Mouse (Mus musculus): ENCODE results near the gene P3h4. TPM values are rescaled to one million over a fixed set of nuclear protein-coding genes. Genes with fewer than 3 reads are reported as not detected.

The P3h4 gene
- polyA plus RNA-seq, 1 experiment from 2014 or later: 20.7 TPM

- no peak for ATAC-seq
- Histone ChIP-seq H3K36me3 (ENCODE audit: control insufficient read depth, insufficient read depth, low read length) (peaks cover 70% of the 10 kb centered on the region), H3K4me3 (ENCODE audit: low read depth, low read length) (no peak overlapping the region), H3K4me1 (ENCODE audit: control insufficient read depth, insufficient read depth, low read length) (no peaks in the 10 kb centered on the region), H3K9ac (ENCODE audit: low read depth, low read length) (no peak overlapping the region), H3K27me3 (ENCODE audit: control insufficient read depth, insufficient read depth, low read depth, low read length) (no peaks in the 10 kb centered on the region), H3K9me3 (replicated peaks; ENCODE audit: control insufficient read depth, low read length, poor library complexity, severe bottlenecking) (no peaks in the 10 kb centered on the region), H3K4me2 (ENCODE audit: low read length) (no peak overlapping the region), H3K27ac (ENCODE audit: low read length) (no peak overlapping the region)
- WGBS: 95% methylated on average over 14 of the region's 14 CpGs
These were observed 36.6 kb downstream of the P3h4 start for GRCm38 (mm10) chr11:100377989-100378388.

DNA sequence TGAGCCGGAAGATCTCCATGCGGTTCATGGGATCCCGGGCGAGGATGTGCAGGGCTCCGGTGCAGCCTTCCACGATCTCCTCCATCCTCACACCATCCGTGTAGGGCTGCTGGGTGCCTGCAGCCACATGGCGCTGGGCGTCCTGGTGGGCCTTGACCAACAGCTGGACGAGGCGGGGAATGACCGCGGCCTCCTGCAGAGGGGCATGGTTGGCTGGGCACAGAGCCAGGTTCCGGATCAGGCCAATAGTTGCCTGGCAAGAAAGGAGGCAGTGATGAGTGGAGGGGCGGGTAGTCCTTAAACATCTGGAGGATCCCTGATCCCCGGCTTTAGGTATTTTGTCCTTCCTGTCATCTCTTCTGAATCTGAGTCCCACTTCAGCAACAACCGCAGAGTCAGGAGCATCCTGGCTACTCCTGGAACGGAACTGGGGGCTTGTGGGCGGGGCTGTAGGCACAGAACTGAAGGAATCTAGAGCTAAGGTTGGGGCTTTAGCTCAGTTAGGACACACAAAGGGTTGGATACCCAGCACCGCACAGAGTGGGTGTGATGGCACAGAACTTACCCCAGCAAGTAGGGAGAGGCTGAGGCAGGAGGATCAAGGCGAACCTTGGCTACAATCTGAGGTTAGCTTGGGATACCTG is 37.8 kb downstream of the P3h4 start:
- H3K27me3 ChIP-seq (ENCODE audit: control insufficient read depth, insufficient read depth, low read depth, low read length): no peaks in the 10 kb centered on the region
- H3K4me1 ChIP-seq (ENCODE audit: control insufficient read depth, insufficient read depth, low read length): no peaks in the 10 kb centered on the region; the same call in 1 of the 2 replicates
- no peak overlapping the region for H3K27ac ChIP-seq (ENCODE audit: low read length)
- H3K4me3 ChIP-seq (ENCODE audit: low read depth, low read length): no peak overlapping the region
- H3K36me3 ChIP-seq (ENCODE audit: control insufficient read depth, insufficient read depth, low read length): peaks cover 68% of the 10 kb centered on the region
- no peak overlapping the region for H3K9ac ChIP-seq (ENCODE audit: low read depth, low read length)
- 90% methylated on average over 21 of the region's 21 CpGs for WGBS
- no peak overlapping the region for H3K4me2 ChIP-seq (ENCODE audit: low read length)
- no peaks in the 10 kb centered on the region for H3K9me3 ChIP-seq (replicated peaks; ENCODE audit: control insufficient read depth, low read length, poor library complexity, severe bottlenecking)
- no peak for ATAC-seq

- no peak overlapping the region for H3K4me2 ChIP-seq (ENCODE audit: low read length)
- H3K9me3 ChIP-seq (replicated peaks; ENCODE audit: control insufficient read depth, low read length, poor library complexity, severe bottlenecking): no peaks in the 10 kb centered on the region
- no peak for ATAC-seq
- H3K27ac ChIP-seq (ENCODE audit: low read length): no peak overlapping the region
- no peaks in the 10 kb centered on the region for H3K27me3 ChIP-seq (ENCODE audit: control insufficient read depth, insufficient read depth, low read depth, low read length)
- H3K36me3 ChIP-seq (ENCODE audit: control insufficient read depth, insufficient read depth, low read length): peaks cover 70% of the 10 kb centered on the region
- no peak overlapping the region for H3K9ac ChIP-seq (ENCODE audit: low read depth, low read length)
- H3K4me3 ChIP-seq (ENCODE audit: low read depth, low read length): no peak overlapping the region
- H3K4me1 ChIP-seq (ENCODE audit: control insufficient read depth, insufficient read depth, low read length): no peaks in the 10 kb centered on the region; the same call in 1 of the 2 replicates
- WGBS: 76% methylated on average over 4 of the region's 4 CpGs
These were observed 38.6 kb downstream of the P3h4 start for GRCm38 (mm10) chr11:100376005-100376404.

GRCm38 (mm10) chr11:100375127-100375526 is 39.5 kb downstream of the P3h4 start:
- Histone ChIP-seq H3K36me3 (ENCODE audit: control insufficient read depth, insufficient read depth, low read length) (peaks cover 66% of the 10 kb centered on the region), H3K9ac (ENCODE audit: low read depth, low read length) (no peak overlapping the region), H3K4me2 (ENCODE audit: low read length) (no peak overlapping the region), H3K9me3 (replicated peaks; ENCODE audit: control insufficient read depth, low read length, poor library complexity, severe bottlenecking) (no peaks in the 10 kb centered on the region), H3K27ac (ENCODE audit: low read length) (no peak overlapping the region), H3K4me1 (ENCODE audit: control insufficient read depth, insufficient read depth, low read length) (no peaks in the 10 kb centered on the region; the same call in 1 of the 2 replicates), H3K4me3 (ENCODE audit: low read depth, low read length) (no peak overlapping the region), H3K27me3 (ENCODE audit: control insufficient read depth, insufficient read depth, low read depth, low read length) (no peaks in the 10 kb centered on the region)
- 92% methylated on average over 9 of the region's 9 CpGs for WGBS
- ATAC-seq: no peak

GRCm38 (mm10) chr11:100371981-100372558 is 42.6 kb downstream of the P3h4 start:
- Histone ChIP-seq H3K27me3 (ENCODE audit: control insufficient read depth, insufficient read depth, low read depth, low read length) (no peaks in the 10 kb centered on the region), H3K36me3 (ENCODE audit: control insufficient read depth, insufficient read depth, low read length) (peaks cover 49% of the 10 kb centered on the region)
- no peak for ATAC-seq

DNA sequence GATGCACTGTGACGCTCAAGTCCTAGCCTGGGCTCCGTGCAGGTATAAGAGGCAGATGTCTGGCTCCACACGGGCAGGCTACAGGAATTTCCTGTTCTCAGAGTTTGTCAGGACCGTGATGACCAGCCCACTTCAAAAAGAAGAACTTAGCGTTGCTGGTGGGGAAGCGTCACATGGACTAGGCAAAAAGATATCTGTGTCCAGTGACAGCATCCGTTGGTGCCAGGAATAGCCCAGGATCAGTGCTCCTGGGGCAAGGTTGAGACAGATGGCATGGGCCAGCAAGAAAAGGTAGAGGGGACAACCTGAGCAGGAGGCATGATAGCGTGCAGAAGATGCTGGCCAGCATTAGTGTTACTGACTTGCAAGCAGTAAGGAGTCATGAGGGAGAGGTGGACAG is 44.8 kb downstream of the P3h4 start:
- Histone ChIP-seq H3K4me2 (ENCODE audit: low read length) (no peak overlapping the region), H3K4me1 (ENCODE audit: control insufficient read depth, insufficient read depth, low read length) (no peaks in the 10 kb centered on the region; the same call in 1 of the 2 replicates), H3K27ac (ENCODE audit: low read length) (no peak overlapping the region), H3K9me3 (replicated peaks; ENCODE audit: control insufficient read depth, low read length, poor library complexity, severe bottlenecking) (no peaks in the 10 kb centered on the region), H3K9ac (ENCODE audit: low read depth, low read length) (no peak overlapping the region), H3K27me3 (ENCODE audit: control insufficient read depth, insufficient read depth, low read depth, low read length) (no peaks in the 10 kb centered on the region), H3K4me3 (ENCODE audit: low read depth, low read length) (no peak overlapping the region), H3K36me3 (ENCODE audit: control insufficient read depth, insufficient read depth, low read length) (peaks cover 34% of the 10 kb centered on the region)
- WGBS: 82% methylated on average over 8 of the region's 8 CpGs
- ATAC-seq: no peak

More at GRCm38 (mm10) chr11:100371981-100372558, 42.6 kb downstream of the P3h4 start:
- no peak overlapping the region for H3K27ac ChIP-seq (ENCODE audit: low read length)
- 68% methylated on average over 7 of the region's 8 CpGs for WGBS
- H3K9ac ChIP-seq (ENCODE audit: low read depth, low read length): no peak overlapping the region
- no peak overlapping the region for H3K4me2 ChIP-seq (ENCODE audit: low read length)
- no peak overlapping the region for H3K4me3 ChIP-seq (ENCODE audit: low read depth, low read length)
- H3K9me3 ChIP-seq (replicated peaks; ENCODE audit: control insufficient read depth, low read length, poor library complexity, severe bottlenecking): no peaks in the 10 kb centered on the region
- no peaks in the 10 kb centered on the region; the same call in 1 of the 2 replicates for H3K4me1 ChIP-seq (ENCODE audit: control insufficient read depth, insufficient read depth, low read length)

- WGBS: 91% methylated on average over 7 of the region's 7 CpGs
- no peaks in the 10 kb centered on the region for H3K27me3 ChIP-seq (ENCODE audit: control insufficient read depth, insufficient read depth, low read depth, low read length)
These were observed 45.5 kb downstream of the P3h4 start for GRCm38 (mm10) chr11:100369145-100369544.

GRCm38 (mm10) chr11:100362979-100363562 is 51.6 kb downstream of the P3h4 start:
- Histone ChIP-seq H3K9me3 (replicated peaks; ENCODE audit: control insufficient read depth, low read length, poor library complexity, severe bottlenecking) (no peaks in the 10 kb centered on the region), H3K36me3 (ENCODE audit: control insufficient read depth, insufficient read depth, low read length) (no peaks in the 10 kb centered on the region), H3K27ac (ENCODE audit: low read length) (0 out of 2 replicates have a peak overlapping the region, but pooled peaks have one; percentile 35), H3K4me3 (ENCODE audit: low read depth, low read length) (no peak overlapping the region), H3K9ac (ENCODE audit: low read depth, low read length) (no peak overlapping the region), H3K27me3 (ENCODE audit: control insufficient read depth, insufficient read depth, low read depth, low read length) (0 out of 2 replicates have a peak, but pooled peaks cover 5% of the 10 kb centered on the region), H3K4me1 (ENCODE audit: control insufficient read depth, insufficient read depth, low read length) (peaks cover 2% of the 10 kb centered on the region; the same call in 1 of the 2 replicates), H3K4me2 (ENCODE audit: low read length) (no peak overlapping the region)
- WGBS: 20% methylated on average over 12 of the region's 12 CpGs
- no peak; the same call in 1 of the 2 replicates for ATAC-seq

More at GRCm38 (mm10) chr11:100369145-100369544, 45.5 kb downstream of the P3h4 start:
- Histone ChIP-seq H3K4me3 (ENCODE audit: low read depth, low read length) (no peak overlapping the region), H3K9ac (ENCODE audit: low read depth, low read length) (no peak overlapping the region), H3K9me3 (replicated peaks; ENCODE audit: control insufficient read depth, low read length, poor library complexity, severe bottlenecking) (no peaks in the 10 kb centered on the region), H3K27ac (ENCODE audit: low read length) (no peak overlapping the region), H3K4me2 (ENCODE audit: low read length) (no peak overlapping the region), H3K36me3 (ENCODE audit: control insufficient read depth, insufficient read depth, low read length) (peaks cover 32% of the 10 kb centered on the region), H3K4me1 (ENCODE audit: control insufficient read depth, insufficient read depth, low read length) (no peaks in the 10 kb centered on the region; the same call in 1 of the 2 replicates)
- no peak for ATAC-seq

Data from midbrain, embryonic 16.5 days (tissue).